Mouse (Mus musculus) liver, embryonic 14.5 days (tissue): ENCODE results near the gene Gm11172. TPM values are rescaled to one million over a fixed set of nuclear protein-coding genes. Genes with fewer than 3 reads are reported as not detected.

Source experiments
- ATAC-seq: fragments of 200-750 bp; cut with Nextera tagmentation; 2 replicates; pipeline ENCODE4 v1.8.0; 2017; ENCODE audit warnings: moderate number of reproducible peaks, mild to moderate bottlenecking, moderate library complexity; ENCODE audit not compliant: insufficient read depth
- DNase-seq, 3 experiments: peaks; one replicate each; pipeline ENCODE4 v3.0.0-alpha.2; 2012 to 2013; ENCODE audit warnings: low read depth in 3 of 3, low spot score in 3 of 3
- H3K27ac ChIP-seq: fragments of 300-500 bp; sonication (generic); 2 replicates; pipeline ENCODE4 v1.5.1; 2014; ENCODE audit warnings: moderate library complexity, mild to moderate bottlenecking, control low read depth, inconsistent platforms
- H3K27me3 ChIP-seq: fragments of 300-500 bp; sonication (generic); 2 replicates; pipeline ENCODE4 v1.6.1; 2014; ENCODE audit warnings: mild to moderate bottlenecking, low read length, moderate library complexity; ENCODE audit not compliant: control insufficient read depth, insufficient read depth
- H3K36me3 ChIP-seq: fragments of 300-500 bp; sonication (generic); replicated peaks from 2 replicates; pipeline ENCODE4 v1.6.1; 2014; ENCODE audit warnings: low read depth; ENCODE audit not compliant: control insufficient read depth, insufficient read depth
- H3K4me1 ChIP-seq, 2 experiments: fragments of 200-500 bp in 1 of 2; fragments of 300-500 bp in 1 of 2; sonication (generic) in 1 of 2; replicated peaks; 2 replicates each; pipeline ENCODE4 v1.6.1; 2012 to 2014; ENCODE audit warnings: antibody characterized with exemption in 1 of 2, inconsistent platforms in 1 of 2, low read length in 1 of 2; ENCODE audit not compliant: control insufficient read depth in 2 of 2, insufficient read depth in 2 of 2
- H3K4me2 ChIP-seq: fragments of 300-500 bp; sonication (generic); 2 replicates; pipeline ENCODE4 v1.6.1; 2014; ENCODE audit warnings: low read depth, mild to moderate bottlenecking, control low read depth, moderate library complexity
- H3K4me3 ChIP-seq, 2 experiments: fragments of 200-500 bp in 1 of 2; fragments of 300-500 bp in 1 of 2; sonication (generic) in 1 of 2; 2 replicates each; pipeline ENCODE4 v1.5.1; 2012 to 2014; ENCODE audit warnings: low read depth in 2 of 2, low read length in 2 of 2, mild to moderate bottlenecking in 2 of 2, control low read depth in 1 of 2, inconsistent platforms in 1 of 2, moderate library complexity in 1 of 2; ENCODE audit not compliant: insufficient read depth in 1 of 2
- H3K9ac ChIP-seq: fragments of 300-500 bp; sonication (generic); replicated peaks from 2 replicates; pipeline ENCODE4 v1.6.1; 2014; ENCODE audit warnings: mild to moderate bottlenecking, control low read depth, moderate library complexity
- H3K9me3 ChIP-seq: fragments of 300-500 bp; sonication (generic); 2 replicates; pipeline ENCODE4 v1.6.1; 2016; ENCODE audit warnings: low read length, mixed read lengths; ENCODE audit not compliant: control insufficient read depth
- CTCF ChIP-seq: IDR thresholded peaks from 2 replicates; pipeline ENCODE4 v1.5.1; 2016; ENCODE audit warnings: antibody characterized with exemption, low read depth, control low read depth
- EP300 ChIP-seq: IDR thresholded peaks from 2 replicates; pipeline ENCODE4 v1.6.1; 2016; ENCODE audit warnings: antibody characterized with exemption, low read depth
- WGBS: fragments of 180-500 bp; shearing (Covaris S2); extraction: QIAGEN DNeasy Blood & Tissue Kit; methylation state at CpG from one replicate; pipeline ENCODE4 v1.1.7; 2014; ENCODE audit not compliant: insufficient replicate concordance; 5-methylcytosine and 5-hydroxymethylcytosine counted together
- polyA plus RNA-seq, 2 experiments: library from polyadenylated mRNA; depleted of rRNA in 1 of 2; stranded (reverse) in 1 of 2; unstranded in 1 of 2; fragments of >200 nt; fragmentation: Nextera tagmentation in 1 of 2; extraction: Ambion mirVana in 1 of 2; gene quantifications; 2 replicates each; pipeline versions ENCODE4 v1.2.1 to v1.2.3; 2012 to 2014

Gene Gm11172
- polyA plus RNA-seq, 2 experiments = not detected

GRCm38 (mm10) chr16:10769661-10770060, 43.1 kb upstream of the Gm11172 start:
- TF ChIP-seq CTCF (no peak), EP300 (no peak)
- Histone ChIP-seq H3K4me2 (no peak overlapping the region), H3K9me3 (no peaks in the 10 kb centered on the region), H3K36me3 (no peaks in the 10 kb centered on the region), H3K27me3 (no peaks in the 10 kb centered on the region), H3K4me3 (no peak overlapping the region), H3K27ac (no peak overlapping the region), H3K9ac (no peak overlapping the region), H3K4me1 (peaks cover 0 to 13% of the 10 kb centered on the region in 2 experiments; a peak in 2 of 4 replicates)
- ATAC-seq = no peak
- whole genome bisulfite sequencing = 25% methylated on average over 2 of the region's 2 CpGs
- no peak for DNase-seq

GRCm38 (mm10) chr16:10770531-10771325, 42.0 kb upstream of the Gm11172 start:
- Histone ChIP-seq H3K4me1 (peaks cover 0 to 14% of the 10 kb centered on the region in 2 experiments; a peak in 2 of 4 replicates), H3K4me2 (no peak overlapping the region), H3K27me3 (no peaks in the 10 kb centered on the region), H3K36me3 (no peaks in the 10 kb centered on the region), H3K9me3 (no peaks in the 10 kb centered on the region), H3K9ac (no peak overlapping the region), H3K27ac (no peak overlapping the region), H3K4me3 (no peak overlapping the region)
- ATAC-seq = no peak
- DNase-seq = no peak
- WGBS = 32% methylated on average over 4 of the region's 4 CpGs
- TF ChIP-seq EP300 (no peak), CTCF (no peak)

- DNase-seq (peak in 1 of 3 experiments; percentile 40), ATAC-seq (peak; percentile 50; the same call in 1 of the 2 replicates)
- Histone ChIP-seq H3K27ac (no peak overlapping the region), H3K36me3 (no peaks in the 10 kb centered on the region), H3K4me3 (no peak overlapping the region), H3K4me2 (no peak overlapping the region), H3K4me1 (peaks cover 0 to 14% of the 10 kb centered on the region in 2 experiments; a peak in 2 of 4 replicates), H3K27me3 (no peaks in the 10 kb centered on the region), H3K9ac (no peak overlapping the region), H3K9me3 (no peaks in the 10 kb centered on the region)
- TF ChIP-seq EP300 (no peak), CTCF (no peak)
- 31% methylated on average over 19 of the region's 19 CpGs for WGBS
These were observed 40.8 kb upstream of the Gm11172 start for GRCm38 (mm10) chr16:10771769-10772510.

- Histone ChIP-seq H3K36me3 (no peaks in the 10 kb centered on the region), H3K27ac (no peak overlapping the region), H3K4me3 (no peak overlapping the region), H3K27me3 (no peaks in the 10 kb centered on the region), H3K9ac (no peak overlapping the region), H3K4me2 (no peak overlapping the region), H3K9me3 (no peaks in the 10 kb centered on the region), H3K4me1 (peaks cover 0 to 17% of the 10 kb centered on the region in 2 experiments; a peak in 2 of 4 replicates)
- ATAC-seq (no peak), DNase-seq (no peak)
- no peak for TF ChIP-seq EP300
- no peak for TF ChIP-seq CTCF
- WGBS = 78% methylated on average over 8 of the region's 8 CpGs
These were observed 39.2 kb upstream of the Gm11172 start for GRCm38 (mm10) chr16:10773543-10773942.

GRCm38 (mm10) chr16:10774726-10775125, 38.0 kb upstream of the Gm11172 start:
- Histone ChIP-seq H3K4me1 (peaks cover 0 to 15% of the 10 kb centered on the region in 2 experiments; a peak in 2 of 4 replicates), H3K27me3 (no peaks in the 10 kb centered on the region), H3K36me3 (no peaks in the 10 kb centered on the region), H3K4me3 (no peak overlapping the region), H3K9ac (no peak overlapping the region), H3K9me3 (no peaks in the 10 kb centered on the region), H3K4me2 (no peak overlapping the region), H3K27ac (no peak overlapping the region)
- DNase-seq (no peak), ATAC-seq (no peak)
- TF ChIP-seq EP300 (no peak), CTCF (no peak)
- WGBS = 22% methylated on average over 4 of the region's 4 CpGs
